Mouse (Mus musculus) brain, embryonic 14.5 days (tissue): ENCODE measurements at regions not wholly inside any gene's neighbourhood (a gene's known extent, or its start where the extent isn't known, plus 50 kb on each side); places are given as distances from the start of the nearest gene placed in this dataset.

ENCODE experiments used
- CTCF ChIP-seq: fragments of 200-500 bp; IDR thresholded peaks from 2 replicates; pipeline ENCODE4 v1.5.1; 2012; ENCODE audit warnings: inconsistent platforms, mild to moderate bottlenecking, moderate library complexity, borderline replicate concordance; ENCODE audit not compliant: insufficient read depth, insufficient read length; ENCODE audit errors: extremely low read depth
- POLR2A ChIP-seq: fragments of 200-500 bp; IDR thresholded peaks from 2 replicates; pipeline ENCODE4 v1.6.1; 2012; ENCODE audit warnings: mild to moderate bottlenecking, inconsistent platforms, borderline replicate concordance; ENCODE audit not compliant: poor library complexity, insufficient read depth, insufficient read length, severe bottlenecking; ENCODE audit errors: extremely low read depth

GRCm38 (mm10) chr14:106608341-106608927 is 502.4 kb downstream of the Trim52 start:
- TF ChIP-seq CTCF, result no peak
- no peak for TF ChIP-seq POLR2A
